Mouse (Mus musculus): Measurements from ENCODE around the gene Mdp1. TPM values are rescaled to one million over a fixed set of nuclear protein-coding genes. Genes with fewer than 3 reads are reported as not detected.
A peak's percentile ranks its signal among the peaks of the same experiment; 100 is the strongest.

Gene Mdp1
- 70.4 and 71.0 TPM in 2 replicates for polyA plus RNA-seq (2014; fragmentation: Nextera tagmentation; extraction: Ambion mirVana)

- peak within 1 kb of the TSS; percentile 65 for H3K4me2 ChIP-seq (replicated peaks)
- no peaks in the 10 kb centered on the region for H3K27me3 ChIP-seq (ENCODE audit: control insufficient read depth, insufficient read depth, low read length)
- ATAC-seq (ENCODE audit: low FRiP score) (peak; percentile 95), DNase-seq (ENCODE audit: low spot score) (peak; percentile 82)
- H3K4me1 ChIP-seq (replicated peaks; ENCODE audit: control insufficient read depth, insufficient read depth, low read length) = peaks cover 12% of the 10 kb centered on the region; the same call in 1 of the 2 replicates
- H3K27ac ChIP-seq = peak within 1 kb of the TSS; percentile 88
- H3K9ac ChIP-seq = peak within 1 kb of the TSS; percentile 79
- H3K9me3 ChIP-seq (ENCODE audit: control insufficient read depth, low read length) = no peaks in the 10 kb centered on the region
- H3K4me3 ChIP-seq (replicated peaks; ENCODE audit: low read length) = peak within 1 kb of the TSS; percentile 73
- WGBS = under 1% methylated on average over 39 of the region's 39 CpGs
- peaks cover 45% of the 10 kb centered on the region for H3K36me3 ChIP-seq (replicated peaks; ENCODE audit: control insufficient read depth, insufficient read depth)
Measured at GRCm38 (mm10) chr14:55659960-55660573, at the start of gene Mdp1. Gene Mdp1, minus strand, starts transcription at chr14:55660508.

GRCm38 (mm10) chr14:55709509-55709908 lies 49.2 kb upstream of the Mdp1 start:
- no peak for DNase-seq (ENCODE audit: low spot score)
- 86% methylated on average over 4 of the region's 4 CpGs for WGBS
- no peaks in the 10 kb centered on the region for H3K4me1 ChIP-seq (replicated peaks; ENCODE audit: control insufficient read depth, insufficient read depth, low read length)

GRCm38 (mm10) chr14:55707397-55707796 lies 47.1 kb upstream of the Mdp1 start:
- DNase-seq (ENCODE audit: low spot score) (no peak), ATAC-seq (ENCODE audit: low FRiP score) (no peak)
- Histone ChIP-seq H3K9ac (no peak overlapping the region), H3K9me3 (ENCODE audit: control insufficient read depth, low read length) (no peaks in the 10 kb centered on the region), H3K27me3 (ENCODE audit: control insufficient read depth, insufficient read depth, low read length) (no peaks in the 10 kb centered on the region), H3K4me2 (replicated peaks) (no peak overlapping the region), H3K4me3 (replicated peaks; ENCODE audit: low read length) (no peak overlapping the region), H3K36me3 (replicated peaks; ENCODE audit: control insufficient read depth, insufficient read depth) (no peaks in the 10 kb centered on the region), H3K27ac (no peak overlapping the region), H3K4me1 (replicated peaks; ENCODE audit: control insufficient read depth, insufficient read depth, low read length) (no peaks in the 10 kb centered on the region)
- 85% methylated on average over 5 of the region's 5 CpGs for WGBS

More at GRCm38 (mm10) chr14:55709509-55709908, 49.2 kb upstream of the Mdp1 start:
- Histone ChIP-seq H3K36me3 (replicated peaks; ENCODE audit: control insufficient read depth, insufficient read depth) (no peaks in the 10 kb centered on the region), H3K9ac (no peak overlapping the region), H3K27me3 (ENCODE audit: control insufficient read depth, insufficient read depth, low read length) (peaks cover 11% of the 10 kb centered on the region; the same call in 1 of the 2 replicates), H3K27ac (no peak overlapping the region), H3K4me3 (replicated peaks; ENCODE audit: low read length) (no peak overlapping the region), H3K9me3 (ENCODE audit: control insufficient read depth, low read length) (no peaks in the 10 kb centered on the region), H3K4me2 (replicated peaks) (no peak overlapping the region)
- ATAC-seq (ENCODE audit: low FRiP score) = 0 out of 2 replicates have a peak, but pooled peaks have one; percentile 7

- Histone ChIP-seq H3K4me1 (replicated peaks; ENCODE audit: control insufficient read depth, insufficient read depth, low read length) (no peaks in the 10 kb centered on the region), H3K9me3 (ENCODE audit: control insufficient read depth, low read length) (no peaks in the 10 kb centered on the region), H3K4me2 (replicated peaks) (no peak overlapping the region), H3K9ac (no peak overlapping the region), H3K4me3 (replicated peaks; ENCODE audit: low read length) (no peak overlapping the region), H3K27ac (no peak overlapping the region), H3K27me3 (ENCODE audit: control insufficient read depth, insufficient read depth, low read length) (no peaks in the 10 kb centered on the region), H3K36me3 (replicated peaks; ENCODE audit: control insufficient read depth, insufficient read depth) (no peaks in the 10 kb centered on the region)
- no peak for ATAC-seq (ENCODE audit: low FRiP score)
- WGBS = 92% methylated on average over 8 of the region's 8 CpGs
- no peak for DNase-seq (ENCODE audit: low spot score)
Measured at GRCm38 (mm10) chr14:55706051-55706600, 45.8 kb upstream of the Mdp1 start.

- DNase-seq (ENCODE audit: low spot score) = no peak
- Histone ChIP-seq H3K4me2 (replicated peaks) (no peak overlapping the region), H3K27me3 (ENCODE audit: control insufficient read depth, insufficient read depth, low read length) (no peaks in the 10 kb centered on the region), H3K4me3 (replicated peaks; ENCODE audit: low read length) (no peak overlapping the region), H3K9me3 (ENCODE audit: control insufficient read depth, low read length) (no peaks in the 10 kb centered on the region), H3K9ac (no peak overlapping the region), H3K36me3 (replicated peaks; ENCODE audit: control insufficient read depth, insufficient read depth) (no peaks in the 10 kb centered on the region), H3K4me1 (replicated peaks; ENCODE audit: control insufficient read depth, insufficient read depth, low read length) (no peaks in the 10 kb centered on the region), H3K27ac (no peak overlapping the region)
- WGBS = 68% methylated on average over 6 of the region's 6 CpGs
- ATAC-seq (ENCODE audit: low FRiP score) = no peak
Measured at GRCm38 (mm10) chr14:55702761-55703160, 42.5 kb upstream of the Mdp1 start.

- H3K36me3 ChIP-seq (replicated peaks; ENCODE audit: control insufficient read depth, insufficient read depth) = no peaks in the 10 kb centered on the region
- no peak for DNase-seq (ENCODE audit: low spot score)
- no peak overlapping the region for H3K4me3 ChIP-seq (replicated peaks; ENCODE audit: low read length)
- no peaks in the 10 kb centered on the region for H3K9me3 ChIP-seq (ENCODE audit: control insufficient read depth, low read length)
- no peaks in the 10 kb centered on the region for H3K4me1 ChIP-seq (replicated peaks; ENCODE audit: control insufficient read depth, insufficient read depth, low read length)
- H3K27ac ChIP-seq = no peak overlapping the region
- no peak overlapping the region for H3K9ac ChIP-seq
- no peak for ATAC-seq (ENCODE audit: low FRiP score)
- no peaks in the 10 kb centered on the region for H3K27me3 ChIP-seq (ENCODE audit: control insufficient read depth, insufficient read depth, low read length)
- 67% methylated on average over 9 of the region's 9 CpGs for WGBS
- no peak overlapping the region for H3K4me2 ChIP-seq (replicated peaks)
Measured at GRCm38 (mm10) chr14:55701131-55701530, 40.8 kb upstream of the Mdp1 start.

- Histone ChIP-seq H3K4me1 (replicated peaks; ENCODE audit: control insufficient read depth, insufficient read depth, low read length) (no peaks in the 10 kb centered on the region), H3K27ac (no peak overlapping the region), H3K9ac (no peak overlapping the region), H3K27me3 (ENCODE audit: control insufficient read depth, insufficient read depth, low read length) (no peaks in the 10 kb centered on the region), H3K4me3 (replicated peaks; ENCODE audit: low read length) (no peak overlapping the region), H3K9me3 (ENCODE audit: control insufficient read depth, low read length) (no peaks in the 10 kb centered on the region), H3K4me2 (replicated peaks) (no peak overlapping the region), H3K36me3 (replicated peaks; ENCODE audit: control insufficient read depth, insufficient read depth) (no peaks in the 10 kb centered on the region)
- no peak for ATAC-seq (ENCODE audit: low FRiP score)
- no peak for DNase-seq (ENCODE audit: low spot score)
- WGBS = 94% methylated on average over 4 of the region's 4 CpGs
Measured at GRCm38 (mm10) chr14:55697226-55697625, 36.9 kb upstream of the Mdp1 start.

- Histone ChIP-seq H3K9me3 (ENCODE audit: control insufficient read depth, low read length) (no peaks in the 10 kb centered on the region), H3K4me2 (replicated peaks) (no peak overlapping the region), H3K4me1 (replicated peaks; ENCODE audit: control insufficient read depth, insufficient read depth, low read length) (no peaks in the 10 kb centered on the region), H3K9ac (no peak overlapping the region), H3K36me3 (replicated peaks; ENCODE audit: control insufficient read depth, insufficient read depth) (no peaks in the 10 kb centered on the region), H3K27ac (no peak overlapping the region), H3K4me3 (replicated peaks; ENCODE audit: low read length) (no peak overlapping the region), H3K27me3 (ENCODE audit: control insufficient read depth, insufficient read depth, low read length) (no peaks in the 10 kb centered on the region)
- no peak for DNase-seq (ENCODE audit: low spot score)
- no peak for ATAC-seq (ENCODE audit: low FRiP score)
- 83% methylated on average over 10 of the region's 10 CpGs for WGBS
Measured at GRCm38 (mm10) chr14:55689433-55689832, 29.1 kb upstream of the Mdp1 start.

GRCm38 (mm10) chr14:55682118-55682493 lies 21.8 kb upstream of the Mdp1 start:
- Histone ChIP-seq H3K4me3 (replicated peaks; ENCODE audit: low read length) (peak overlapping the region; percentile 72), H3K9me3 (ENCODE audit: control insufficient read depth, low read length) (no peaks in the 10 kb centered on the region), H3K4me1 (replicated peaks; ENCODE audit: control insufficient read depth, insufficient read depth, low read length) (peaks cover 7% of the 10 kb centered on the region), H3K36me3 (replicated peaks; ENCODE audit: control insufficient read depth, insufficient read depth) (peaks cover 31% of the 10 kb centered on the region), H3K4me2 (replicated peaks) (peak overlapping the region; percentile 92), H3K9ac (peak overlapping the region; percentile 46), H3K27me3 (ENCODE audit: control insufficient read depth, insufficient read depth, low read length) (no peaks in the 10 kb centered on the region), H3K27ac (peak overlapping the region; percentile 68)
- ATAC-seq (ENCODE audit: low FRiP score) = peak; percentile 52; the same call in 1 of the 2 replicates
- no peak for DNase-seq (ENCODE audit: low spot score)
- WGBS = 17% methylated on average over 3 of the region's 3 CpGs

All from hindbrain, embryonic 14.5 days (tissue).